Mouse (Mus musculus) stomach, embryonic 16.5 days (tissue): ENCODE data around the gene Mertk. TPM values are rescaled to one million over a fixed set of nuclear protein-coding genes. Genes with fewer than 3 reads are reported as not detected.

Experiments
- ATAC-seq: fragments of 200-750 bp; cut with Nextera tagmentation; 2 replicates; pipeline ENCODE4 v1.8.0; 2017; ENCODE audit warnings: moderate number of reproducible peaks, moderate TSS enrichment; ENCODE audit not compliant: insufficient read depth, low FRiP score
- H3K27ac ChIP-seq: fragments of 300-500 bp; sonication (generic); 2 replicates; pipeline ENCODE4 v1.5.1; 2014; ENCODE audit warnings: low read length
- H3K27me3 ChIP-seq: fragments of 300-500 bp; sonication (generic); 2 replicates; pipeline ENCODE4 v1.6.1; 2014; ENCODE audit warnings: low read length, control low read depth, mixed read lengths; ENCODE audit not compliant: control insufficient read depth, insufficient read depth
- H3K36me3 ChIP-seq: fragments of 300-500 bp; sonication (generic); 2 replicates; pipeline ENCODE4 v1.6.1; 2014; ENCODE audit warnings: low read length; ENCODE audit not compliant: control insufficient read depth, insufficient read depth
- H3K4me1 ChIP-seq: fragments of 300-500 bp; sonication (generic); 2 replicates; pipeline ENCODE4 v1.6.1; 2014; ENCODE audit warnings: low read length, control low read depth, mixed read lengths; ENCODE audit not compliant: control insufficient read depth, insufficient read depth
- H3K4me2 ChIP-seq: fragments of 300-500 bp; sonication (generic); 2 replicates; pipeline ENCODE4 v1.6.1; 2014; ENCODE audit warnings: low read depth, low read length, mixed read lengths
- H3K4me3 ChIP-seq: fragments of 300-500 bp; sonication (generic); replicated peaks from 2 replicates; pipeline ENCODE4 v1.5.1; 2014; ENCODE audit warnings: mild to moderate bottlenecking, low read length
- H3K9ac ChIP-seq: fragments of 300-500 bp; sonication (generic); 2 replicates; pipeline ENCODE4 v1.6.1; 2014; ENCODE audit warnings: low read length
- H3K9me3 ChIP-seq: fragments of 300-500 bp; sonication (generic); replicated peaks from 2 replicates; pipeline ENCODE4 v1.6.1; 2016; ENCODE audit warnings: low read length, control low read depth; ENCODE audit not compliant: control insufficient read depth
- WGBS: fragments of 180-500 bp; shearing (Covaris S2); extraction: QIAGEN DNeasy Blood & Tissue Kit; methylation state at CpG from one replicate; pipeline ENCODE4 v1.1.7; 2014; 5-methylcytosine and 5-hydroxymethylcytosine counted together
- polyA plus RNA-seq: library from polyadenylated mRNA; unstranded; fragments of >200 nt; fragmentation: Nextera tagmentation; extraction: Ambion mirVana; gene quantifications from 2 replicates; pipeline ENCODE4 v1.2.1, GENCODE M21; 2015

Gene Mertk
- polyA plus RNA-seq, 1 experiment from 2014 or later, result 6.7 TPM

DNA sequence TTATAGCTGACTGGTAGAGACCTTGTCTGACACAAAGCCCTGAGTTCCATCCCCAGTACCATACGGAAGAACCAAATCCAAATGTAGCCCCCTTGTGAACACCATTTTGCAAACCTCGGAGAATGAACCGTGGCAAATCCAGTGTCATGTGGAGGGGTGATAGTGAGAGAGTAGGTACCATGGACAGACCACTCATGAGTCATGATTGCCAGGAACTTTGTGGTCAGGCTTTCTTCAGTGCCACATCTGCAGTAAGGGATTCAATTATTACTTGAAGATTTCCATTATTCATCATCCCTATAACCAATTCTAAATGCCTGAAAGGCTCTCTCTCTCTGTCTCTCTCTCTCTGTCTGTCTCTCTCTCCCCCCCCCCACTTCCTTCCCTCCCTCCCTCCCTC lies 89.0 kb downstream of the Mertk start:
- H3K27me3 ChIP-seq, result no peaks in the 10 kb centered on the region
- no peaks in the 10 kb centered on the region for H3K9me3 ChIP-seq
- H3K4me2 ChIP-seq, result no peak overlapping the region
- H3K4me3 ChIP-seq, result no peak overlapping the region
- H3K9ac ChIP-seq, result no peak overlapping the region
- 91% methylated on average over 3 of the region's 3 CpGs for whole genome bisulfite sequencing
- no peaks in the 10 kb centered on the region for H3K4me1 ChIP-seq
- H3K27ac ChIP-seq, result no peak overlapping the region
- H3K36me3 ChIP-seq, result no peaks in the 10 kb centered on the region
- ATAC-seq, result no peak

GRCm38 (mm10) chr2:128790875-128791614 lies 92.3 kb downstream of the Mertk start:
- Histone ChIP-seq H3K4me3 (no peak overlapping the region), H3K9ac (no peak overlapping the region), H3K9me3 (no peaks in the 10 kb centered on the region), H3K36me3 (no peaks in the 10 kb centered on the region), H3K27me3 (no peaks in the 10 kb centered on the region), H3K27ac (no peak overlapping the region), H3K4me2 (no peak overlapping the region), H3K4me1 (no peaks in the 10 kb centered on the region)
- no peak for ATAC-seq
- WGBS, result 70% methylated on average over 11 of the region's 11 CpGs

GRCm38 (mm10) chr2:128793958-128794357 lies 95.2 kb downstream of the Mertk start:
- no peak overlapping the region for H3K4me2 ChIP-seq
- no peak overlapping the region for H3K27ac ChIP-seq
- no peaks in the 10 kb centered on the region for H3K36me3 ChIP-seq
- H3K4me1 ChIP-seq, result no peaks in the 10 kb centered on the region
- H3K4me3 ChIP-seq, result no peak overlapping the region
- H3K27me3 ChIP-seq, result no peaks in the 10 kb centered on the region
- 87% methylated on average over 6 of the region's 6 CpGs for WGBS
- no peak for ATAC-seq
- no peak overlapping the region for H3K9ac ChIP-seq
- H3K9me3 ChIP-seq, result no peaks in the 10 kb centered on the region

DNA sequence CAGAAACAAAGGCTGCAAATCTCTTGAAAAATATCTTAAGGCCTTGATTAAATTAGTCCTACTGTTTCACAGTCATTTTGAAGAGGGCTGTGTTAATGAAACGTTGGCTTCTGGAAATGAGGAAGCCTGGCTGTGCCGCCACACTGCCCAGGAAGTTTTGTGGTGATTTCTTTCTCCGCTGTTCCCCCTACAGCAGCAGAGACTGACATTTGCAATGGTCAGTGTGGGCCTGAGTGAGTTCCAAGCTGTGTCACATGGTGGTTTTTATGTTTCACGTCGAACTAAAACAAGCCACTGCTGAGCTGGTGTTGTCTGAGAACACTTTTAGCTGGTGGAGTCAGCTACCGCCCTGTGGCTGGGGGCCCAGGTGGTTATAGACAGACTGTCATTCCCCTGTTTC lies 97.7 kb downstream of the Mertk start:
- 67% methylated on average over 6 of the region's 6 CpGs for WGBS
- H3K4me1 ChIP-seq, result no peaks in the 10 kb centered on the region
- no peaks in the 10 kb centered on the region for H3K27me3 ChIP-seq
- peaks cover 5% of the 10 kb centered on the region; the same call in 1 of the 2 replicates for H3K36me3 ChIP-seq
- no peak for ATAC-seq
- H3K9ac ChIP-seq, result no peak overlapping the region
- H3K4me2 ChIP-seq, result no peak overlapping the region
- H3K27ac ChIP-seq, result no peak overlapping the region
- H3K9me3 ChIP-seq, result no peaks in the 10 kb centered on the region
- no peak overlapping the region for H3K4me3 ChIP-seq

- ATAC-seq, result no peak
- WGBS, result 86% methylated on average over 4 of the region's 4 CpGs
These were observed 104.7 kb downstream of the Mertk start for GRCm38 (mm10) chr2:128803441-128803840.

GRCm38 (mm10) chr2:128805341-128805740 lies 106.6 kb downstream of the Mertk start:
- Histone ChIP-seq H3K36me3 (peaks cover 14% of the 10 kb centered on the region; the same call in 1 of the 2 replicates), H3K4me2 (no peak overlapping the region), H3K4me3 (no peak overlapping the region), H3K27me3 (no peaks in the 10 kb centered on the region), H3K4me1 (no peaks in the 10 kb centered on the region), H3K9me3 (no peaks in the 10 kb centered on the region), H3K27ac (no peak overlapping the region), H3K9ac (no peak overlapping the region)
- WGBS, result 55% methylated on average over 4 of the region's 4 CpGs
- no peak for ATAC-seq

More at GRCm38 (mm10) chr2:128803441-128803840, 104.7 kb downstream of the Mertk start:
- Histone ChIP-seq H3K27me3 (no peaks in the 10 kb centered on the region), H3K27ac (no peak overlapping the region), H3K9ac (no peak overlapping the region), H3K4me2 (no peak overlapping the region), H3K9me3 (no peaks in the 10 kb centered on the region), H3K4me1 (no peaks in the 10 kb centered on the region), H3K36me3 (peaks cover 14% of the 10 kb centered on the region; the same call in 1 of the 2 replicates), H3K4me3 (no peak overlapping the region)

GRCm38 (mm10) chr2:128806561-128806960 lies 107.8 kb downstream of the Mertk start:
- H3K4me2 ChIP-seq, result no peak overlapping the region
- H3K27ac ChIP-seq, result no peak overlapping the region
- no peak for ATAC-seq

GRCm38 (mm10) chr2:128812761-128813160 lies 114.0 kb downstream of the Mertk start:
- H3K36me3 ChIP-seq, result no peaks in the 10 kb centered on the region
- H3K27ac ChIP-seq, result no peak overlapping the region
- ATAC-seq, result no peak
- no peak overlapping the region for H3K9ac ChIP-seq
- H3K4me1 ChIP-seq, result peaks cover 3% of the 10 kb centered on the region
- H3K4me2 ChIP-seq, result no peak overlapping the region
- no peaks in the 10 kb centered on the region for H3K9me3 ChIP-seq
- H3K4me3 ChIP-seq, result no peak overlapping the region
- no peaks in the 10 kb centered on the region for H3K27me3 ChIP-seq
- 36% methylated on average over 2 of the region's 2 CpGs for WGBS

More at GRCm38 (mm10) chr2:128806561-128806960, 107.8 kb downstream of the Mertk start:
- Histone ChIP-seq H3K4me3 (no peak overlapping the region), H3K9ac (no peak overlapping the region), H3K27me3 (no peaks in the 10 kb centered on the region), H3K36me3 (peaks cover 8% of the 10 kb centered on the region; the same call in 1 of the 2 replicates), H3K4me1 (no peaks in the 10 kb centered on the region), H3K9me3 (no peaks in the 10 kb centered on the region)
- WGBS, result 54% methylated on average over 8 of the region's 8 CpGs

DNA sequence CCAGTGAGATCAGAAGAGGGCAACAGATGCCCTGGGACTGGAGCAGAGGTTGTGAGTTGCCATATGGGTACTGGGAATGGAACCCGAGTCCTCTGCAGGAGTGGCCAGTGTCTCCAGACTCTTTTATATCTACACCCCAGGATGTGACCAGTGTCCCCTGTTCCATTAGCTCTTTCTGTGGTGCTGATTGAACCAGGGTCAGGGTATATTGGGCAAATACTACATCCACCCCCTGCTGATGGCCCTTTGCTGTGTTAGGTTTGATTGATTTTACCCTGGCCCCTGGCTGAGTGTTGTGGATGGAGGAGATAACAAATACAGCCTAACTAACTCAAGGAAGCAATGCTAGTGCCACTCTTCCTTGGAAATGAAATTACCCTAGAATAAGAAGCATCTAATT lies 117.6 kb downstream of the Mertk start:
- no peak overlapping the region for H3K9ac ChIP-seq
- no peak overlapping the region for H3K4me2 ChIP-seq
- peaks cover 11% of the 10 kb centered on the region for H3K4me1 ChIP-seq
- H3K36me3 ChIP-seq, result no peaks in the 10 kb centered on the region
- ATAC-seq, result no peak
- H3K4me3 ChIP-seq, result no peak overlapping the region
- 81% methylated on average over 1 of the region's 1 CpGs for WGBS
- no peaks in the 10 kb centered on the region for H3K9me3 ChIP-seq
- H3K27me3 ChIP-seq, result no peaks in the 10 kb centered on the region
- H3K27ac ChIP-seq, result no peak overlapping the region
